Mouse (Mus musculus) fat pad, adult 2 months (tissue): Measurements from ENCODE around the gene Ace3.

Source experiments
- DNase-seq: peaks from one replicate; pipeline ENCODE4 v3.0.0-alpha.2; 2011; ENCODE audit warnings: low read depth, low spot score; ENCODE audit errors: extremely low read depth

Ace3 gene

GRCm38 (mm10) chr11:106036548-106037417 lies 42.3 kb downstream of the Ace3 start, which contains the start of gene Dcaf7:
Gene Dcaf7, plus strand, starts transcription at chr11:106036872.
- DNase-seq, result peak; percentile 80

GRCm38 (mm10) chr11:106037418-106037751 lies 42.9 kb downstream of the Ace3 start:
- no peak for DNase-seq

- peak; percentile 66 for DNase-seq
Measured at GRCm38 (mm10) chr11:106044349-106044748, 49.9 kb downstream of the Ace3 start.

GRCm38 (mm10) chr11:106045256-106045655 lies 50.8 kb downstream of the Ace3 start:
- no peak for DNase-seq

GRCm38 (mm10) chr11:106045780-106046179 lies 51.3 kb downstream of the Ace3 start:
- no peak for DNase-seq

GRCm38 (mm10) chr11:106046584-106046983 lies 52.1 kb downstream of the Ace3 start:
- DNase-seq, result no peak

- no peak for DNase-seq
Measured at GRCm38 (mm10) chr11:106053921-106054320, 59.4 kb downstream of the Ace3 start.

- no peak for DNase-seq
Measured at GRCm38 (mm10) chr11:106054600-106054999, 60.1 kb downstream of the Ace3 start.
